Mouse (Mus musculus): Measurements from ENCODE around the gene Smbd1. TPM values are rescaled to one million over a fixed set of nuclear protein-coding genes. Genes with fewer than 3 reads are reported as not detected.

The Smbd1 gene
- polyA plus RNA-seq, 1 experiment from 2014 or later, result not detected

GRCm38 (mm10) chr16:32825380-32825779, 15.1 kb upstream of the Smbd1 start:
- no peak for ATAC-seq (ENCODE audit: low read depth)

GRCm38 (mm10) chr16:32824061-32824460, 13.8 kb upstream of the Smbd1 start:
- no peaks in the 10 kb centered on the region for H3K9me3 ChIP-seq (replicated peaks)
- ATAC-seq (ENCODE audit: low read depth) (no peak), DNase-seq (no peak)
- H3K27me3 ChIP-seq, result no peaks in the 10 kb centered on the region
- WGBS (ENCODE audit: insufficient replicate concordance), result 83% methylated on average over 13 of the region's 13 CpGs
- H3K4me1 ChIP-seq (replicated peaks), result peaks cover 5% of the 10 kb centered on the region; the same call in 1 of the 2 replicates
- H3K9ac ChIP-seq, result no peak overlapping the region
- H3K4me3 ChIP-seq (replicated peaks), result no peak overlapping the region
- H3K36me3 ChIP-seq, result peaks cover 45% of the 10 kb centered on the region
- H3K27ac ChIP-seq, result no peak overlapping the region
- no peak overlapping the region for H3K4me2 ChIP-seq

More at GRCm38 (mm10) chr16:32825380-32825779, 15.1 kb upstream of the Smbd1 start:
- no peaks in the 10 kb centered on the region for H3K9me3 ChIP-seq (replicated peaks)
- H3K9ac ChIP-seq, result no peak overlapping the region
- no peak for DNase-seq
- H3K27me3 ChIP-seq, result no peaks in the 10 kb centered on the region
- no peak overlapping the region for H3K4me2 ChIP-seq
- H3K27ac ChIP-seq, result no peak overlapping the region
- peaks cover 45% of the 10 kb centered on the region for H3K36me3 ChIP-seq
- 70% methylated on average over 12 of the region's 12 CpGs for WGBS (ENCODE audit: insufficient replicate concordance)
- no peak overlapping the region for H3K4me3 ChIP-seq (replicated peaks)
- peaks cover 5% of the 10 kb centered on the region; the same call in 1 of the 2 replicates for H3K4me1 ChIP-seq (replicated peaks)

- Histone ChIP-seq H3K4me1 (replicated peaks) (peaks cover 5% of the 10 kb centered on the region; the same call in 1 of the 2 replicates), H3K4me3 (replicated peaks) (no peak overlapping the region), H3K27ac (no peak overlapping the region), H3K4me2 (no peak overlapping the region), H3K9me3 (replicated peaks) (no peaks in the 10 kb centered on the region), H3K27me3 (no peaks in the 10 kb centered on the region), H3K9ac (no peak overlapping the region), H3K36me3 (peaks cover 43% of the 10 kb centered on the region)
- 75% methylated on average over 8 of the region's 8 CpGs for WGBS (ENCODE audit: insufficient replicate concordance)
- ATAC-seq (ENCODE audit: low read depth), result no peak
- no peak for DNase-seq
Observed at GRCm38 (mm10) chr16:32823487-32823886, 13.2 kb upstream of the Smbd1 start.

- 50% methylated on average over 5 of the region's 5 CpGs for WGBS (ENCODE audit: insufficient replicate concordance)
- DNase-seq, result no peak
- no peak overlapping the region for H3K9ac ChIP-seq
- H3K27ac ChIP-seq, result no peak overlapping the region
- H3K4me3 ChIP-seq (replicated peaks), result no peak overlapping the region
- H3K36me3 ChIP-seq, result peaks cover 39% of the 10 kb centered on the region
- peaks cover 5% of the 10 kb centered on the region; the same call in 1 of the 2 replicates for H3K4me1 ChIP-seq (replicated peaks)
- H3K27me3 ChIP-seq, result no peaks in the 10 kb centered on the region
- ATAC-seq (ENCODE audit: low read depth), result no peak
- H3K4me2 ChIP-seq, result no peak overlapping the region
- H3K9me3 ChIP-seq (replicated peaks), result no peaks in the 10 kb centered on the region
Observed at GRCm38 (mm10) chr16:32822881-32823280, 12.6 kb upstream of the Smbd1 start.

GRCm38 (mm10) chr16:32822450-32822827, 12.2 kb upstream of the Smbd1 start:
- Histone ChIP-seq H3K9me3 (replicated peaks) (no peaks in the 10 kb centered on the region), H3K27ac (no peak overlapping the region)
- 35% methylated on average over 6 of the region's 6 CpGs for WGBS (ENCODE audit: insufficient replicate concordance)

GRCm38 (mm10) chr16:32821772-32822449, 11.6 kb upstream of the Smbd1 start:
- no peak overlapping the region for H3K4me2 ChIP-seq
- H3K4me3 ChIP-seq (replicated peaks), result no peak overlapping the region
- peaks cover 5% of the 10 kb centered on the region; the same call in 1 of the 2 replicates for H3K4me1 ChIP-seq (replicated peaks)
- 50% methylated on average over 10 of the region's 10 CpGs for WGBS (ENCODE audit: insufficient replicate concordance)
- no peak for DNase-seq
- no peak overlapping the region for H3K9ac ChIP-seq
- H3K27ac ChIP-seq, result no peak overlapping the region
- no peak; the same call in 1 of the 2 replicates for ATAC-seq (ENCODE audit: low read depth)
- no peaks in the 10 kb centered on the region for H3K9me3 ChIP-seq (replicated peaks)
- H3K27me3 ChIP-seq, result no peaks in the 10 kb centered on the region
- H3K36me3 ChIP-seq, result peaks cover 34% of the 10 kb centered on the region

More at GRCm38 (mm10) chr16:32822450-32822827, 12.2 kb upstream of the Smbd1 start:
- DNase-seq, result no peak
- H3K4me1 ChIP-seq (replicated peaks), result peaks cover 5% of the 10 kb centered on the region; the same call in 1 of the 2 replicates
- peaks cover 36% of the 10 kb centered on the region for H3K36me3 ChIP-seq
- H3K4me3 ChIP-seq (replicated peaks), result no peak overlapping the region
- no peaks in the 10 kb centered on the region for H3K27me3 ChIP-seq
- ATAC-seq (ENCODE audit: low read depth), result no peak
- H3K9ac ChIP-seq, result no peak overlapping the region
- no peak overlapping the region for H3K4me2 ChIP-seq

GRCm38 (mm10) chr16:32818441-32818840, 8.2 kb upstream of the Smbd1 start:
- Histone ChIP-seq H3K27me3 (peaks cover 6% of the 10 kb centered on the region; the same call in 1 of the 2 replicates), H3K36me3 (peaks cover 4% of the 10 kb centered on the region), H3K9ac (no peak overlapping the region), H3K4me1 (replicated peaks) (peaks cover 20% of the 10 kb centered on the region), H3K27ac (no peak overlapping the region), H3K4me3 (replicated peaks) (no peak overlapping the region), H3K4me2 (no peak overlapping the region), H3K9me3 (replicated peaks) (no peaks in the 10 kb centered on the region)
- no peak for DNase-seq
- no peak for ATAC-seq (ENCODE audit: low read depth)
- 75% methylated on average over 5 of the region's 5 CpGs for WGBS (ENCODE audit: insufficient replicate concordance)

GRCm38 (mm10) chr16:32818036-32818435, 7.8 kb upstream of the Smbd1 start:
- Histone ChIP-seq H3K4me3 (replicated peaks) (no peak overlapping the region), H3K4me1 (replicated peaks) (peaks cover 20% of the 10 kb centered on the region), H3K36me3 (0 out of 2 replicates have a peak, but pooled peaks cover under 1% of the 10 kb centered on the region), H3K27me3 (peaks cover 6% of the 10 kb centered on the region; the same call in 1 of the 2 replicates), H3K27ac (no peak overlapping the region), H3K4me2 (no peak overlapping the region), H3K9me3 (replicated peaks) (no peaks in the 10 kb centered on the region), H3K9ac (no peak overlapping the region)
- no peak for DNase-seq
- no peak for ATAC-seq (ENCODE audit: low read depth)
- 79% methylated on average over 4 of the region's 4 CpGs for WGBS (ENCODE audit: insufficient replicate concordance)

GRCm38 (mm10) chr16:32815160-32815605, 4.9 kb upstream of the Smbd1 start:
- Histone ChIP-seq H3K4me3 (replicated peaks) (peak overlapping the region; percentile 35; the same call in 1 of the 2 replicates), H3K36me3 (no peaks in the 10 kb centered on the region), H3K9me3 (replicated peaks) (no peaks in the 10 kb centered on the region), H3K4me1 (replicated peaks) (peaks cover 15% of the 10 kb centered on the region), H3K9ac (no peak overlapping the region), H3K27ac (no peak overlapping the region), H3K27me3 (peaks cover 6% of the 10 kb centered on the region; the same call in 1 of the 2 replicates), H3K4me2 (peak overlapping the region; percentile 57)
- DNase-seq (no peak), ATAC-seq (ENCODE audit: low read depth) (0 out of 2 replicates have a peak, but pooled peaks have one; percentile 26)
- WGBS (ENCODE audit: insufficient replicate concordance), result 20% methylated on average over 6 of the region's 6 CpGs

- peaks cover 15% of the 10 kb centered on the region for H3K4me1 ChIP-seq (replicated peaks)
- 15% methylated on average over 14 of the region's 14 CpGs for WGBS (ENCODE audit: insufficient replicate concordance)
- H3K9me3 ChIP-seq (replicated peaks), result no peaks in the 10 kb centered on the region
- no peaks in the 10 kb centered on the region for H3K36me3 ChIP-seq
- H3K27ac ChIP-seq, result no peak overlapping the region
- DNase-seq (no peak), ATAC-seq (ENCODE audit: low read depth) (no peak)
- H3K27me3 ChIP-seq, result peaks cover 6% of the 10 kb centered on the region; the same call in 1 of the 2 replicates
- H3K4me2 ChIP-seq, result peak overlapping the region; percentile 57
- no peak overlapping the region for H3K9ac ChIP-seq
- peak overlapping the region; percentile 35 for H3K4me3 ChIP-seq (replicated peaks)
Observed at GRCm38 (mm10) chr16:32814539-32814938, 4.3 kb upstream of the Smbd1 start.

GRCm38 (mm10) chr16:32813771-32814170, 3.5 kb upstream of the Smbd1 start:
- no peak overlapping the region for H3K4me2 ChIP-seq
- H3K4me3 ChIP-seq (replicated peaks), result no peak overlapping the region
- no peaks in the 10 kb centered on the region for H3K9me3 ChIP-seq (replicated peaks)
- H3K27ac ChIP-seq, result no peak overlapping the region
- ATAC-seq (ENCODE audit: low read depth) (no peak), DNase-seq (no peak)
- peaks cover 6% of the 10 kb centered on the region; the same call in 1 of the 2 replicates for H3K27me3 ChIP-seq
- WGBS (ENCODE audit: insufficient replicate concordance), result 54% methylated on average over 3 of the region's 3 CpGs
- H3K4me1 ChIP-seq (replicated peaks), result peaks cover 15% of the 10 kb centered on the region
- no peak overlapping the region for H3K9ac ChIP-seq
- H3K36me3 ChIP-seq, result no peaks in the 10 kb centered on the region
